Mouse (Mus musculus) liver, embryonic 14 days (tissue): ENCODE results near the gene Scrn3. TPM values are rescaled to one million over a fixed set of nuclear protein-coding genes. Genes with fewer than 3 reads are reported as not detected.

ENCODE experiments used
- polyA plus RNA-seq: library from polyadenylated mRNA; depleted of rRNA; stranded (reverse); fragments of >200 nt; gene quantifications from 2 replicates; pipeline ENCODE4 v1.2.3, GENCODE M21; 2012; rRNA removed

Gene Scrn3
- polyA plus RNA-seq: 21.0 TPM in 2 replicates

GRCm38 (mm10) chr2:73312152-73313116 lies at the start of gene Scrn3, which contains the start of gene Cir1:
TSS of gene Scrn3 (plus strand) at chr2:73312601.
TSS of gene Cir1 (minus strand) at chr2:73312701.

GRCm38 (mm10) chr2:73271459-73272161 lies 40.8 kb upstream of the Scrn3 start, which contains the start of gene Sp9:
TSS of gene Sp9 (plus strand) at chr2:73271925.

GRCm38 (mm10) chr2:73386356-73387046 lies 74.1 kb downstream of the Scrn3 start, which contains the start of gene Gpr155:
TSS of gene Gpr155 (minus strand) at chr2:73386572.

Other genes with a start within 250 kb of the Scrn3 start
- 29.5 and 33.0 TPM in 2 replicates for gene Ola1, start 93.7 kb upstream of the Scrn3 start, polyA plus RNA-seq
- 0.08 TPM in 1 of 2 replicates, not detected in the other for gene Sp9, start 40.7 kb upstream of the Scrn3 start, polyA plus RNA-seq
- gene Cir1, start 100 bp downstream of the Scrn3 start, polyA plus RNA-seq: 16.7 and 16.9 TPM in 2 replicates
- gene Gpr155, start 74.0 kb downstream of the Scrn3 start, polyA plus RNA-seq: 2.9 and 3.7 TPM in 2 replicates
- 2.9 and 3.8 TPM in 2 replicates for gene Wipf1, start 217.1 kb downstream of the Scrn3 start, polyA plus RNA-seq